Mouse (Mus musculus) CD4-positive, CD25-positive, alpha-beta regulatory T cell, adult 2 months (primary cell): Measurements from ENCODE around the gene Nutm1.
"Not testable (repeated sequence)": the region's sequence is repeated elsewhere in the genome, so short reads cannot be mapped to it uniquely, and the experiment has no call there.

Source experiments
- DNase-seq: peaks from one replicate; pipeline ENCODE4 v3.0.0-alpha.2; 2012; ENCODE audit warnings: low read depth, low spot score

Gene Nutm1

DNA sequence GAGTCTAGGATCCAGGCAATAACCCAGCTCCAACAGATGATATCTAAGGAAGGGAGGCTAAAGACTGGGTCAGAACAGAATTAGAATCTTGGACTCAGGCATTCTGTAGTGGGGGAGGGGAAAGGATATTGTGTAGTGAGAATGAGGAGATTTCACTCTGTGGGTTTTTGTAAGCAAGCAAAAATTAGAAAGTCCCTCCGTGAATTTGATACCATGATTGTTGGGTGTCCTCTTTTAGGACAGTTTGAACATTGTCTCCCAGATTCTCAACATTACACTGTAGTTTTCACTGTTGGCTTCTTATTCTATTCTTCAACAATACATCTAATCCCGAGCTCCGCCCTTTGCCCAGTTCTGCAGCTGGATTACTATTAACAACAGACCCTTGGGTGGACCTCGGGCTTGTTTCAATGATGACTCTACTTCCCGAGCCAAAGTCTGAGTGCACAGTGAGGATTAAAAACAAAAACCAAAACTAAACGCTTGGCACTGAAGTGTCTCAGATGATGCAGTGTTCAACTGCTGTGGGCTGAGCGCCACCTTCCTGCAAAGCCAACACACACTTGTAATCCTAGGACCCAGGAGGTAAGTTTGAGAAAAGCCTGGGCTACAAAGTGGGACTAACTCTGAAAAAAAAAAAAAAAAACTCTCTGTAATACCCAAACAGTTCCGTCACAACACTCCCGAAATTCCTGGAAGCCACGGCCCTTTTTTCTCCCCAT, at the start of gene Nutm1:
Nutm1 (minus strand) TSS at position 51 of the 722 bp plus-strand sequence.
- peak; percentile 66 for DNase-seq

DNA sequence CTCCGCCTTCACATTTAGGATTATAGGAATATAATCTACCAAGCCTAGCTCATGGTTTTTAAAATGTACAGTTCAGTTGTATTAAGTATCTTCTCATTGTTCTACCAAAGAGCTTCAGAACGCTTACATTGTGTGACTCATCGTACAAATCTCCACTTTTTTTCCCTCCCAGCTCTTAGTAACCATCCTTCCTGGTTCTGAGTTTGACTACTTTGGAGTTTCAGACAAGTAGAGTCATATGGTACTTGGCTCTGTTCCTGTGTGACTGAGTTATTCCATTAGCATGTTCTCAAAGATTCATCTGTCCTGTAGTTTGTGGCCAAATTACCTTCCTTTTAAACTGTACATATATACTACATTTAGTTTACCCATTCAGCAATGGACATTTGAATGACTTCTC, 49.6 kb upstream of the Nutm1 start:
- DNase-seq, result no peak

DNA sequence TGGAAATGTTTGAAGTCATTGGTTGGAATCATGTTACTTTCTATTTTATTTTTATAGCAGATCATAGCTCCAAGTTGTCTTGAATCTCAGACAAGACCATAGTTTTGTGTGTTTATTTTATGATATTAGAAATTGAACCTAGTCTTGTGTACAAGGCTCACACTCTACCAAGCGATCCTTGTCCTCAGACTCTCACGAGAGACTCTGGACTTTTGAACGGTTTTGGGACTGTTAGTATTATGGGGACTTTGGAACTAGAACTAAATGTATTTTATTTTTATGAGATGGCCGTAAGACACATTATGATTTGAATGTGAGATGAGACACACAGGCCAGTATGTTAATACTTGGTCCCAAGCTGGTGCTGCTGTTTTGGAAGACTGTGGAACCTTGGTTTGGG, 39.1 kb upstream of the Nutm1 start:
- no peak for DNase-seq

DNA sequence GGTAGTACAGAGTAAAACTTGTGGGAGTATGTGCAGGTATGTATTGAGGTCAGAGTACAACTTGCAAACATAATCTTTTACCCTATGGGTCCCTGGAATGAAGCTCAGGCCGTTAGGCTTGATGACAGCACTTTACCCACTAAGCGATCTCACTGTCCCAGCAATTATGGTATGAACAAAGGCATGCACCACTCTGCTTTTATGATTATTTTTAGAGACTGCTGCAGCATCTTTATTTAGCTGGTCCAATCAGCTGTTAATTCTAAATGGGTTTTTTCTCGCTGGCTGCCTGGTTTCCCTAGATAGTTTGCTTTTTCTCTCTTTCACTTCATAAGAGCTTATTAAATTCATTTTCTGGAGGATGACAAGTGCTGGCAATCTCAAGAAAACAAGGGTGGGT, 37.1 kb upstream of the Nutm1 start:
- DNase-seq, result no peak

DNA sequence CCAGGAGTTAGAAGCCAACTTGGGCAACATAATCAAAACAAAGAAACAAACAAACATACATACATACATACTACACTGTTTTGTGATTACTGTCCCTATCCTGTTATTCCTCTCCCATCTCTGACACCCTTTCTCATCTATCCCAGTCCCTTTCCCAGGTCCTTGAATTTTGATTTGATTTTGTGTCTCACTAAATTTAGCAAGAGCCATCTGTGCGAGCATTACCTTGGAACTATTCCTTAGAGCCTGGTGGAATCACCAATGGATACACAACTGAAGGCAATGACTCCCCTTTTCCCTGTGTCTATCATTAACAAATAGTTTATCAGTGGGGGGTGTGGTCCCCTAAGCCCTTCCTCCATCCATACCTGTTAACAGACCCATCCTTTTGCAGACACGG, 33.7 kb upstream of the Nutm1 start:
- DNase-seq, result no peak

DNA sequence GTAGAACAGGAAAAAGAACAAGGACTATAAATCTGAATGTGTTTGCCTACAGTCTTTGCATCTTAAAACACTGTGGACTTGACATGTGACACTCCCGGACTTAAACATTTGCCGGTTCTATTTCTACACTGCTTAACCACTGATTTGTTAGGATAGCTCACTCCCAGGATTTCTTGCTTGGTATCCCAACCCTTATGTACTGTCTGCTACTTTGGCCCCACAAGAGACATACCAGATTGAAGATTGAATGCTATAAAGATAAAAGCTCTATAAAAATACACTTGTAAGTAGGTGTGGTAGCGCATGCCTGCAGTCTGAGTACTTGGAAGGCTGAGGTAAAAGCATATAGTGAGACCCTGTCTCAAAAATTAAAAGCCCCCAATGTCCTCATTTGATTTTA, 30.4 kb upstream of the Nutm1 start:
- DNase-seq, result no peak

DNA sequence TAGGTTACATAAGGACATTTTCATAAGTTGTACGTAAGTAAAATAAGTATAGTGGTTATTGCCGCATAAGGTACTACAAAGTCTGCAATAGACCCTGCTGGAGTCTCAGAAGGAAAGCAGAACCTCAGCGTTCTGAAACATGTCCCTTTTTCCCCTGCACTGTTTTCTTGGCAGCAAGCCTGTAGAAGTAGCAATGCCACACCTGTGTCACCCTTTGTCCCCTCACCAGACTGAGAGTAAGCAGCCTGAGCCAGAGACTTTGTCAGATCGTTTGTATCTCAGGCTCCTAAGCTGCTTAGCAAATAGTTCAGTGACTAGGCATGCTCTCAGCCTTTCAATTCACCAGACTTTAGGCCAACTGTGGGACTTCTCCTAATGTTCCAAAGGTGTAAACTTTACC, 28.0 kb upstream of the Nutm1 start:
- no peak for DNase-seq

DNA sequence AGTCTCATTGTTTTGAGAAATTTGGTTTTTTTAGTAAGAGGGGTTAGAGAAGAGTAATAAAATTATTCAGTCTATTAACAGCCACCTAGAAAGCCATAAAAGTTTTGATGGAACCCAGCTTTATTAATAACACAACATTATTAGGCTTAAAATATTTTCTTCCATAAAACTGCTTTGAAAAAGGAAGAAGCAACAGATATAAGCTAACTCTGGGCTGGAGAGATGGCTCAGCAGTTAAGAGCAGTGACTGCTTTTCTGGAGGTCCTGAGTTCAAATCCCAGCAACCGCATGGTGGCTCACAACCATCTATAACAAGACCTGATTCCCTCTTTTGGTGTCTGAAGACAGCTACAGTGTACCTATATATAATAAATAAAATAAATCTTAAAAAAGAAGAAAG, 27.0 kb upstream of the Nutm1 start:
- not testable (repeated sequence) for DNase-seq

DNA sequence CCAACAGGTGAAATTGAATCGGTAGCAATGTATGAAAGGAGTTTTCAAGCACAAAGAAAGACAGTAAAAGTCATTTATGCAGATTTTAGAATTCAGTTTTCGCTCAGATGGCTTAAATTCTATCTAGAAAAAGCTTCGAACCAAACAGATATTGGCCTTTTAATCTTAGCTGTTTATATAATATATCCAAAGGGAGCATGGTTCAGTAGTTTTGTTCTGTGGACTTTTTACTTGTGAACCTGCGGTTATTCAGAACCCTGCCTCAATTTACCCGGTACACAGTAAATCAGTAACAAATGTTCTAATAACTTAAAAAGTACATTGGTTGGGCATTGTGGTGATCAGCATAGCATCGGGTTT, 25.9 kb upstream of the Nutm1 start:
- DNase-seq, result no peak

DNA sequence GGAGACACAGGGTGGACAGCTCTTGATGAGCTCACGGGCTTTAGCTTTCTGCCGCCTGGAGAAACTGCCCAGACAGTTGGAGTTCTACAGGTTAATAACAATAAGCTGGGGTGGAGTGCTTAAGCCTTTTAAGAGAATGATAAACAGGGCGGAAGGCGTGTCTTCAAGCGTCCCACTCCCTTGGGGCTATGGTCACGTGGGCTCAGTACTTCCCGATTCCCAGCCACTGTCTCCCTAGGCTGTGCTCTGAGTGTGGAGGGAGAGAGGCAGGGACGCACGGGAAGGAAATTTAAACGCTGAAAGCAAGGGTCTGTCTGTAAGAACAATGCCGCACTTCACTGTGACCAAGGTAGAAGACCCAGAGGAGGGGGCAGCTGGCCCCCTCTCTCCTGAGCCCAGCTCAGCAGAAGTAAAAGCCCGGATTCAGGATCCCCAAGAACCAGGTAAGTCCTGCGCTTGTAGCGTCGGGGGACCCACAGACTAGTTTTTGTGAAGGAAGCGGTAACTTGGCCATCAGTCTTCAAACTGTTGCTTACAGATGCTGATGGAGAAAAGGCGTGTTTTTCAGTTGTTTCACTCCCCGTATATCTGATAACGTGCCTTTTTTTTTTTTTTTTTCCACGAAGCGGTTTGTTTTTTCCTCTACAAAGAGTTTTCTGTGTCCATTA, 25.4 kb upstream of the Nutm1 start:
- DNase-seq, result peak; percentile 47

DNA sequence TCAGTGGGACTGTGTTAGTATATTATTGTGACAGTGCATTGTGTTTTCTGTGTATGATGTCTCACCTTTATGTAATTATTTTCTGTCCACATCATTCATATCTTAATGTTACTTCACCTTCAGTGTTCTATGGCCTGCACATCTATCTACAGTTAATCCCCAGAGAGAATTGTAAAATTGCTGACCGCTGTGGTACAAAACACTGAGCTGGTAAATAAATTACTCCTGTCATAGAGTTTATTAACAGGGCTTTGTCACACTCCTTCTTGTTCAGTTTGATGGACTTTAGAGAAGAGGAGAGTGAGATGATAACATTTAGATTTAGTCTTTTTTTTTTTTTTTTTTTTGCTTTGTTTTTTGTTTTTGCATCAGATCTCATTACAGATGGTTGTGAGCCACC, 23.8 kb upstream of the Nutm1 start:
- no peak for DNase-seq

DNA sequence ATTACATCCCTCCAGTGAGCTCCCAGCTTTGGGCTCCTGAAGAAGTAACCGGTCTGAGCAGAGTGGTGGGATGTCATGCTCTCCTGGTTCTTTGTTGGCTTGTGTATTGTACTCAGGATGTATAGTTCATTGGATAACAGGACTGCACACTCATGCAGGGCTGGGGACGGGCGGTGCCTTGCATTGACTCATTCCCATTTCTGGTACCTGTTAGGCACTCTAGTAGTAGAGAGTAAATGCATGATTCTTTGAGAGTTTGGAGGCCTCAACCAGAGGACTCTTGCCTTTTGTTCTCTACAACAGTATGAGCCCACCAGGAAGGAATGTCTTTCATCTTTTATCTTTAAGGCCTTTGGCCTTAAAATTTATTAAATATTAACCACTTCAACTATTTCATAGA, 17.8 kb upstream of the Nutm1 start:
- no peak for DNase-seq

DNA sequence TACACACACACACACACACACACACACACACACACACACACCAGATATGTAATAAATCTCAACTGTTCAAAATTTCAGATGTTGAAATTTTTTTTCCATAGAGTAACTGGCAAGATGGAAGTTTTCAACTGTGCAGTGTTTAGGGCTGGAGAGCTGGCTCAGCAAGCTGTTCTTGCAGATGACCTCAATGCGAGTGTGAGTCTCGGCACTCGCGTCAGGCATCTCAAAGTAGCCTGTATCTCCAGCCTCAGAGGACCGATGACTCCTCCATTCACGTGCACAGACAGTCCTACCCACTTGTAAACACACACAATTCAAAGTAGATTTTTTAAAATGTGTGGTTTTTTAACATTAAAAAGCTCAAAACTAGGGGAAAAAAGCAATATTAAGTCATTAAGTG, 14.4 kb upstream of the Nutm1 start:
- no peak for DNase-seq

DNA sequence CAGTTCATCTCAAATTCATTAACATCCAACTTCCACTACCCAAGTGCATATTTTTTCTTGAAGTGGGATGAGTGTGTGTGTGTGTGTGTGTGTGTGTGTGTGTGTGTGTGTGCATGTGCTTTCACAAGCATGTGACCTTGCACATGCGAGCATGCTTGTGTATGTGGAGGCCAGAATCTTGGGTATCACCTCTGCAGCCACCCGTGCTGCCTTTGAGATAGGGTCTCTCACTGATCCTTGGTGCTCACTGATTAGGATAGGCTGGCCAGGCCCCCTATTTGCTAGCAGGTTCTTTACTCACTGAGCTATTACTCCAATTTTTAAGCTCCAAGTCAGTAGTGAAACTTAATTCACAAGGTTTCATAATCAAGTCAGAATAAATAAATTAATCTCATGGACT, 13.8 kb upstream of the Nutm1 start:
- DNase-seq, result no peak

DNA sequence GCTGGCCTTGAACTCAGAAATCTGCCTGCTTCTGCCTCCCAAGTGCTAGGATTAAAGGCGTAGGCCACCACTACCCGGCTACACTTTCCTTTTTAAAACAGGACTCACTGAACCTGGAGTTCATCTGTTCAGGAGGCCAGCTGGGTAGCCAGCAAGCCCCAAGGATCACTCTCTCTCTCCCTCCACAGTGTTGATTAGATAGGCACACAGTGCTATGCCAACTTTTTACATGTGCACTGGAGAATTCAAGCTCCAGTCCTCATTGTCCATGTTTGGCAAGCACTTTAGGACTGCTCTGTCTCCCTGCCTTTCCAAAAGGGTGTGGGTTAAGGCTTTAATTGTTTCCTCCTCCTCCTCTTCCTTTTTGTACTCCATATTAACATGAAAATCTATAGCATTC, 10.9 kb upstream of the Nutm1 start:
- DNase-seq, result no peak

DNA sequence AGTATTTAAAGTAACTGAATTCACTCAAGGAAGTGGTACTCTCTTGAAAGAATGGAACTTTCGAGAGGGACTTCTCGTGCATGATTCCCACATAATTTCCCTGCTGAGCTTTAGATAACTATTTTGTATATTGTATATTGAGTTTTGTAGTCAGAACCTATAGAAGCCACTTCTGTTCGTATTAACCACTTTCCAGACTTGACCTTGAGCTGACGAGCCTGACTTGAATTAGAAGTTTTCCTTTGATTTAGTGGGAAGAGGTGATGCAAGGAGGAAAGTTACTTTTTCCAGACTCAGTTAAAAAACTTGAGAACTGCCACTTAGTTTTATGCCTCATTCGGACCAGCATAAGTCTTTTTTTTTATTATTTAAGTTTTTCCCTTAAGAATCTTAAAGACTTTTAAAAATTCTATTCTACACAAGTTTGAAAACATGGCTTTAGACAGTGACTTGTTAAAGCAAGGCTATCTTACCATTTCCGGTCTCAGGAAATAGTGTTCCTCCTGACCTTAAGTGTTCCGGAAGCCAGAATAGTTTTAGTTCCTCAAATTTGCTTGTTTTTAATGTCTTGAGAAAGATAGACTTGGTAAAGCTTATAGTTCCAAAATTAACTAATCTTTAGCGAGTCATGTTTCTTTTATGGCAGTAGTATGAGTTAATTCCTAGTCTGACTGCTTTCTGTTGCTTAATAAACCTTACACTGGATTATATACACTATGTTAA, 8.6 kb upstream of the Nutm1 start:
- DNase-seq, result peak; percentile 55

DNA sequence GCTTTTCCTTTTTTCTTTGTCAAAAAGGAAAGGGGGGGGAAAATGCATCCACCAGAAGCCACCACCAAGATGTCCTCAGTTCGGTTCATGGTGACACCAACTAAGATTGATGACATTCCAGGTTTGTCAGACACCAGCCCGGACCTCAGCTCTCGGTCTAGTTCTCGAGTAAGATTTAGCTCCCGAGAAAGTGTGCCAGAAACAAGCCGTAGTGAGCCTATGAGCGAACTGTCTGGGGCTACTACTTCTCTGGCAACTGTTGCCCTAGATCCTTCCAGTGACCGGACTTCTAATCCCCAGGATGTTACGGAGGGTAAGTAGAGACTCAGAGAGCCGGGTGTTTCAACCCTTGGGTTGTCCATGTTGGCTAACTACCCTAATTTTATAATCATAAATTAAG, 7.7 kb upstream of the Nutm1 start:
- DNase-seq, result peak; percentile 29

DNA sequence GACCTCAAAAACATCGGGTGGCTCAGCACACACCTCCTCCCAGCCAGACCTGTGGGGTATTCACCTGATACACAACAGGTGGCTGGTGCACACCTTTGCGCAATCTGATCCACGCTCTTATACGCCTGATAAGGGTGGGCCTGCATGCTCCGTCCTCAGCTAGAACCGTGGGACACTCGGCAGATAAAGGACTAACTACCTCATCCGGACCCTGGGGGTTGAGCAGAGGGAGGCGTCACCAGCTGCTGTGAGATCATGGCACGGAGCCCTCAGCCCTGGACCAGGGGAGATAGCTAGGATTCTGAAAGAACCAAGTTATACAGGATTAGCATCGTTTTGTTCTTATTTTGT, 7.1 kb upstream of the Nutm1 start, which contains the start of gene Gm21985:
Gm21985 (plus strand) TSS at position 73 of the 351 bp plus-strand sequence.
- peak; percentile 66 for DNase-seq

DNA sequence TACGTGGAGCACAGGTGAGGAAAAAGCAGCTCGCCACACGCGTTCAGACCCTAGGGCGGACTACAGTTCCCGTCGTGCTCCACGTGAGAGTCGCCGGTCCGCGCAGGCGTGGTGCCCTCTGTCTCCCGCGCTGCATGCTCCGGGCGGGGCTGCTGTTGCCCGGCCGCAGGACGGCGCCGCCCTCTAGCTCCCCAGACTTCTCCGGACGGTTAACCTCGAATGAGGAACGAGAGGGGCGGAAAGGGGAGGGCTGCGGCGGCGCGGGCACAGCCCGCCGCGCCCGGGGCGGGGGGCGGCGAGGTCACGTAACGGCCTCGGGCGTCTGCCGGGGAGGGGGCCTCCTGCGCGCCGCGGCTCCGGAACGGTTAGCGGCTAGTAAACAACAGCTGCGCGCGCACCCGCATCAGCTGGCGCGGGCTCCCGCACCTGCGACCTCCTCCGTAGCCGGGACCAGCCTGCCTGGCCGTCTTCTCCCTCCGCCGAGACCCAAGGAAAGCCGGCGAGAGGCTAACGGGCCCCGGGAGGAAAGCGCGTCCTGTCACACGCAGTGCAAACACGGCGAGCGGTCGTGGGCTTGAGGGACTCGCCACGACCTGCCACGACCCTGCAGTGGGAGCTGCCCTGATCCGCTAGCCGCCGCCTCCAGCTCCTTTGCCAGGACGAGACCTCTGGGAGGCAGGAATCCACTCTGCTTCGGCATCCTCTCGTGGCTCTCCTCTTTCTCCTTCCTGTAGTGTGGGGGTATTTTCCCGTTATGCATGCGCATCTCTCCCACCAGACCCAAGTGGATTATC, 6.6 kb upstream of the Nutm1 start, which contains the start of gene Slc12a6:
Slc12a6 (plus strand) TSS at position 378 of the 794 bp plus-strand sequence.
- peak; percentile 97 for DNase-seq

DNA sequence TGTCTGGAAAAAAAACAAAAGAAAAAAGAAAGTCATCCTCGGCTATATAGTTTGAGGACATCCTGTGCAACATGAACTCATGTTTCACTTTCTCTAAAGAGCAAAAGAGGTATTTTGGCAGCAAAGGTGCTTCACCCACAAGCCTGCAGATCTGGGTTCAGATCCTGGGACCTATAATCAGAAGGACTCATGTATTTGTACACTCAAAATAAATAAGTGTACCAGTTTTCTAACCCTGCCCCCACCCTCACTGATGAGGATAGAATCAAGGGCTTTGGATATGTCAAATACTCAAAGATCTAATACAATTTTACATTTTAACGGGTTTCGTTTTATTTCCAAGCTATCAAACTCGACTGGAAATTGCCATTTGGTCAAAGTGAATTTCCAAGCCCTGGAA, 5.3 kb upstream of the Nutm1 start:
- DNase-seq, result no peak

DNA sequence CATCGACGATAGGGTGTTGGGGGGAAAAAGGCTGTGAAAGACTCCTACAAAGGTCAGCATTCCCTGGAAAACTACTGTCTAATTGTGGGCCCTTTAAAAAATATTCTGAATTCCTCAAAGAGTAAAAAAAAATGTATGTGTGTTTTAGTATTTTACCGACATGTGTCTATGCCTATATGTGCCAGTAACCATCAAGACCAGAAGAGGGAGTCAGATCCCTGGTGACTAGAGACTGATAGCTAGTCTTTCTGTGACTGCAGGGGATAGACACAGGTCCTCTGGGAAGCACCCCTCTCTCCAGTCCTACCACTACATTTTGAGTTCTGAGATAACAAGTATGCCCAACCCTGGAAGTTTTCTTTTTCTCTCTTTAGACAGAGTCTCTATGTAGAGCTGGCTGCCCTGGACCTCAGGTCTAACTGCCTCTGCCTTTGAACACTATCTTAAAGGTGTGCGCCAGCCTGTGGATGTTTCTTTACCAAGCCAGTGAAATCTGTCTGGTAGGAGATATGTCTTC, 3.7 kb upstream of the Nutm1 start:
- peak; percentile 51 for DNase-seq
